ENCODE assay signal across 8 mouse cellular contexts in the genomic region with DNA sequence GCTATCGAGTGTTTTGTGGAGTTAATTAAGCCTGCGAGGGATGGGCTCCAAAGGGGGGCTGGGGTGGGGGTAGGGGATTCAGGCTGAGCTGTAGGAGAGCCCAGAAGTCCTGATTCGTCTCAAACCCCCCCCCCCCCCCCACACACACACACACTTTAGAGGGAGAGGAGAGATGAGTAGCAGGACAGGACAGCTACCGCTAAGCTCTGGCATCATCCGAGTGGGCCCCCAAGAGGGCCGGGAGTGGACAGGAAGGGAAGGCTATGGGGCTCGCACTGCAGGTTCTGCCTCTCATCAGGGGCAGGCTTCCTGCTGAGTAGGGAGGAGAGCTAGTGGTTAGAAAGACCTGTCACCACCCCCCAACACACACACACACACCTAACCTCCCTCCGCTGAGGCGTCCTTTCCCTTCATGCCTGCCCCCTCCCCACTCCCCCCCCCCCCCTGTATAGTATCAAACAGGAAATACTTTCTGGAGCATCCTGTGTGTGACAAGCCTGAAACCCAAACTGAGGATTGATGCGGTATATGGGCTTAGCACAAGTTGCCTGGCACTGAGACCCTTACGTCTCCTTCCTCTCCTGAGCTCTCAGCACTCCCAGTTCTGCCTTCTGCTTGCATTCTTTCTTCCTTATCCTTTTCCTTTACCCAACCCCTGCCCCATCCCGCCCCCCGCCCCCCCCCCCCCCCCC.
DNase-seq lines count a peak whose midpoint lies in the region; ATAC-seq lines count a peak whose summit lies in the region.

No protein-coding gene starts in this region.

- no peaks in the 10 kb centered on the region for H3K36me3 ChIP-seq in limb, embryonic 13.5 days

- peak; percentile 44 for DNase-seq in cerebellum, adult 9-11 months
- no peak for DNase-seq in cerebellum, adult 8-10 months
- peak; percentile 18 for DNase-seq in thymus, postnatal 4 days
- DNase-seq in thymus, postnatal 36 days = no peak
- no peak for DNase-seq in Muller cell, postnatal 12 days (ENCODE audit: inconsistent ontology term)
- DNase-seq in right cerebral cortex, postnatal 10 days (ENCODE audit: low spot score in 2 of 2) = no peak
- no peak for DNase-seq in kidney, postnatal 25 days

- no peaks in the 10 kb centered on the region for H3K27me3 ChIP-seq in limb, embryonic 13.5 days

- H3K4me1 ChIP-seq in limb, embryonic 13.5 days = peaks cover 19% of the 10 kb centered on the region

- ATAC-seq in limb, embryonic 13.5 days (ENCODE audit: low FRiP score, low read depth) = peak; percentile 55

- H3K27ac ChIP-seq in limb, embryonic 13.5 days = no peak overlapping the region; the same call in 1 of the 2 replicates

- H3K4me3 ChIP-seq in limb, embryonic 13.5 days = peak overlapping the region; percentile 33

- H3K9me3 ChIP-seq in limb, embryonic 13.5 days = no peaks in the 10 kb centered on the region

- H3K4me2 ChIP-seq in limb, embryonic 13.5 days (replicated peaks) = peak overlapping the region; percentile 63

- under 1% methylated on average over 11 of the region's 13 CpGs for WGBS in limb, embryonic 13.5 days

- no peak overlapping the region for H3K9ac ChIP-seq in limb, embryonic 13.5 days

Comparison
In these comparisons a context has a peak if more than half of its experiments do, and no peak if none do; other contexts are left out.
1. DNase-seq: peak in cerebellum, adult 9-11 months (single experiment) and thymus, postnatal 4 days (single experiment); none in cerebellum, adult 8-10 months (single experiment), thymus, postnatal 36 days (0 of 2), Muller cell, postnatal 12 days (single experiment), right cerebral cortex, postnatal 10 days (0 of 2) and kidney, postnatal 25 days (0 of 2).